Mouse (Mus musculus): ENCODE data around the gene Eif2a.

The Eif2a gene

DNA sequence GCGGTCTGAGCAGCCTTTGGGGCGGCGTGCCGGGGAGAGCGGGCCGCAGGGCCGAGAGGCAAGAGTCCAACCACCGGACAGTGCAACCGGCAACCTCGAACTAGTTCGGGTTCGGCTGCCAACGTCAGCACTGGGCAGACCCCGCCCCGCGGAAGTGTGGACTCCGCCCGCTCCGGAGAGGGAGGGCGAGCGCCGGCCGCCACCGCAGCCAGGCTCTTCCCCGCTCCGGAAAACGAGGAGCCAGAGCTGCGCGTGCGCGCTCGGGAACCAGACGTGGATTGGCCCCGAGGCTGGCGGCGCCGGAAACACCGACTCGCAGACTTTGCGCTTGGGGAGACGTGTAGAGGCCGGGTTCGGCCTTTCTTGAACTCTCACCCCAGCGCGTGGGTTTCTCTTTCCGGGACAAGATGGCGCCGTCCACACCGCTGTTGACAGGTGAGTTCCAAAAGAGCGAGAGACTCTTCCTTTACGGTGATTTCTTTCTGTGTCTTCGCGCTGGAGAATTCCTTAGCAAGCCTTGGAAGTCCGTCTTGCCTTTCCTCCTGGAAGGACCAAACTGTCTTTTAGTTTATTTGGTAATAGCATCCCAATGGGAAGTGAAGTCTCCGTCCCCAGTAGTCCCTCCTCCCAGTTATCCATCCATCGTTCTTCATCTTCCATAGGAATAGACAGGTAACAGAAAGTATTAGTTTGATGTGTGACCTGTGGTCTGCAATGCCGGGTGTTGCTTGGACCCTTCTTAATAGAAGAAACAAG lies at the start of gene Eif2a, which contains the start of gene Serp1:
Gene Eif2a (plus strand): TSS at position 170 of the 756 bp plus-strand sequence.
Gene Serp1 (minus strand): TSS at position 241 of the 756 bp plus-strand sequence.
- DNase-seq (ENCODE audit: low read depth, low spot score): peak; percentile 91

- no peak for DNase-seq (ENCODE audit: low read depth, low spot score)
Observed at GRCm38 (mm10) chr3:58478755-58479455, 46.7 kb upstream of the Eif2a start.

- no peak for DNase-seq (ENCODE audit: low read depth, low spot score)
Observed at GRCm38 (mm10) chr3:58485883-58486282, 39.7 kb upstream of the Eif2a start.

GRCm38 (mm10) chr3:58487121-58487520 lies 38.5 kb upstream of the Eif2a start:
- no peak for DNase-seq (ENCODE audit: low read depth, low spot score)

DNA sequence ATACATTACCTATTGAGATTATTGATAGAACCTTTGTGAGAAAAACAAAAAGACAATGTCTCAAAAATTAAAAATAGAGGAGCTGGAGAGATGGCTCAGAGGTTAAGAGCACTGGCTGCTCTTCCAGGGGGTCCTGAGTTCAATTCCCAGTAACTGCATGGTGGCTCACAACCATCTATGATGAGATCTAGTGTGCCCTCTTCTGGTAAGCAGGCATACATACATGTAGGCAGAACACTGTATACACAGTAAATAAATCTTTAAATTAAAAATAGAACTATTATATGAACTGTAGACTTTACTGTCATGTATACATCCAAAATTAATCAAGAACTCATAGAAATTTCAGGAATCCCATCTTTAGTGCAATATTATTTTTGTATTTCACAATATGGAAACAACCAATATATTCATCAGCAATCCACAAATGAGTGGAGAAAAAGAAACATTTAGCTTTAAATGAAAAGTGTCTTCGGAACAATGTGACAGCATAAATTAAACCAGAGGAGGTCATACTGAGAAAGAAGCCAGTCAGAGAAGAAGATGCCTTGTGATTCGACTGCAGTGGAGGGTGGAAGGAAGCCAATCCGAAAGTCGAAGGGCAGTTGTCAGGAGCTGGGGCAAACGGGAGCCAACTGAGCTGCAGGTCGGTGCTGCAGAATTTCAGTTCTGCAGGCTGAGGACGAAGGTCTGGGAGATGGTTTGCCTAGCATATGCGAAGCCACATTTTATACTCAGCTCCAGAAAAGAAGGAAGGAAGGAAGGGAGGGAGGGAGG lies 37.4 kb upstream of the Eif2a start:
- no peak for DNase-seq (ENCODE audit: low read depth, low spot score)

- peak; percentile 6 for DNase-seq (ENCODE audit: low read depth, low spot score)
Observed at GRCm38 (mm10) chr3:58490787-58491186, 34.8 kb upstream of the Eif2a start.

DNA sequence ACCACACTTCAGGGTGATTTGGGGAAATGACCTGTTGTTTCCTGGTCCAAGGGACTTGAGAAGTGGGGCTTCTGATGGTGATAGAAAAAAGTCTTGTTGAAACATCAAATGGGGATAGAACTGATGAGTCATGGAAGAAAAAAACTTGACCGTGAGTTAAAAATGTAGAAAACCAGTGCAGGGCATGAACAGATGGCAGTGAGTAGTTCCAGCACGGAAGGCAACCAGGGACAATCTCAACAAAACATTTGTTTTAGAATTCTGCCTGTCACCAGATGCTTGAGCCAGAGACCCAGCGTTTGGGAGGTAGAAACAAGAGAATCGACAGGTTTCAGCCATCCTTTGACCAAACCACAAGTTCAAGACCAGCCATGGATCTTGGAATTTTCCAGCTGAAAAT lies 32.0 kb upstream of the Eif2a start:
- no peak for DNase-seq (ENCODE audit: low read depth, low spot score)

DNA sequence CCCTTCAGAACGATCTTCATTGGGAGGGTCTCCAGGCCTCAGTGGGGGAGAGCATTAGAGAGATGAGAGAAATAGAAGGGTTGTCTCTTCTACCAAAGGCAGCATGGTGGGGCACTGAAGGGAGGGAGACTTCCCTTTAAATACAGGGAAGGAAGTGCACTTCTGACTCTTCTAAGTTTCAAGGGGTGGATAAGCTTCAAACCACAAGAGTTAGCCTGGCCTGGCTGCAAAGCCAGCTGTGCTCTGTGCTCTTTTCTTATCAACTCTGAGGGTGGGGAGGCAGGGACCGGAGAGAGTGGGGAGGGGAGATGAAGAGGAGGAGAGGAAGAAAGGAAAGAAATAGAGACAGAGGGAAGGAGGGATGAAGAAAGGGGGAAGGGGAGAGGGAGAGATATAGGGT lies 23.7 kb upstream of the Eif2a start:
- no peak for DNase-seq (ENCODE audit: low read depth, low spot score)

DNA sequence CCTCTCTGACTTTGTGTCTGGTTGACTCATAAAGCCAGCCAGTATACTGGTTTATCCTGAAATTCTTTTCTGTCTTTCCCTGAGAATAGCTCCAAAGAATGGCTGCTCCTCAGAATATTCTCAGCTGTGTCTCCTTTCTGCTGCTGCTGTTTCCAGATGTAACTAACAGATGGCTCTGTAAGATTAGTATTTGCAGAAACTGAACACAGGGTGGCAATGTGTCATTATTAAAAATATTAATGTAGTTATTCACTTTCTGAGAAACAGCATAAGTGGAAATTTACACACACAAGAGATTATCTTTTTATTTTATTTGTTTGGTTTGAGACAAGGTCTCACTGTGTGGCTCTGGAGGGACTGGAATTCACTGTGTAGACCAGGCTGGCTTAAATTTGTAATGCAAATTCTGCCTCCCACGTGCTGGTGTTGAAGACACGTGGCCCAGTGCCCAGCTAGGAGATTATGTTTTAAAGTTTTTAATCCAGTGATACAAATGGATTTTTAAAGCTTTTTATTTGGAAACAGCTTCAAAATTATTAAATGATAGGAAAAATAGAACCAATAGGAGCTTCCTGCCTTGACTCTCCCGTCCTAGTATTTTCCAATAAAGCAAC lies 21.8 kb upstream of the Eif2a start:
- DNase-seq (ENCODE audit: low read depth, low spot score): no peak

DNA sequence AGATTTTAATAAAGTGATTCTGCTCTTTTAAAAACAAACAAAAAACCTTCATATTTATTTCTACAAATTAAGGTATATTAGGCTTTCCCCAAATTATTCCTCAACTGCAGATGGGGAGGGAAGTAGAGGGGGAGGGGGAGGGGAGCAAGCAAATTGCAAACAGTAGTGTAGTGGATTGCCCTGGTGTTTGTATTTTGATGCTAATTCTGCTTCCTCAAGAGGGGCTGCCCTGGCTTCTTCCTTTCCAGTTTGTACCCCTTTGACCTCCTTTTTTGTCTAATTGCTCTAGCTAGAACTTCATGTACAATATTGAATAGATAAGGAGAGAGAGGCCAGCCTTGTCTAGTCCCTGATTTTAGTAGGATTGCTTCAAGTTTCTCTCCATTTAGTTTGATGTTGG lies 20.9 kb upstream of the Eif2a start:
- no peak for DNase-seq (ENCODE audit: low read depth, low spot score)

DNA sequence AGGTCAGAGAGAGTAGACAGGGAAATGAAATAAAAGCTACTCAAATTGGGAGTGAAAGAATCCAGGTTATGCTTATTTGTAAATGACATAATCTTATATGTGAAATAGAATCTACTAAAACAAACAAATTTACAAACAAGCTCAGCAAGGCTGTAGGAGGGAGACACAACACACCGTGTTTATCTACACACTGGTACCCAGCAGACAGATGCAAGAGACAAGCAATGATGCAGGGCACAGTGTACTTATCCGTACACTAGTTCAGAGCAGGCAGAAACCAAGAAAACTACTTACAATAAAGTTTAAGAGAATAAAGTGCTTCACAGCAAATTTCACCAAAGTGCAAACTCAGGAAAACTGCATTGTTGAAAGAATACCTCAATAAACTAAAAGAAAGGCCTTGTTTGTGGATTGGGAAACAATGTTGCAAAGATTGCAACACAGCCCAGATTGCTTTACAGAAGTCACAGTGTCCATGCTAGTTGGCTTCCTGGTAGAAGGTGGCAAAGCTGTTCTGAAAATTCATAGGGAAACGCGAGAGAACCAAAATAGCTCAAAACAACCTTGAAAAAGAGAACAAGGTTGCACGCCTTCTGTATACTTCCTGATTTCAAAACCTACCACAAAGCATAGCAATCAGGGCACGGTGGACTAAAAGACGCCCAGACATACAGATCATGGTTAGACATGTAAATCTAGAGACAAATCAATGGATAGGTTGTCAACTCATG lies 17.4 kb upstream of the Eif2a start:
- no peak for DNase-seq (ENCODE audit: low read depth, low spot score)

DNA sequence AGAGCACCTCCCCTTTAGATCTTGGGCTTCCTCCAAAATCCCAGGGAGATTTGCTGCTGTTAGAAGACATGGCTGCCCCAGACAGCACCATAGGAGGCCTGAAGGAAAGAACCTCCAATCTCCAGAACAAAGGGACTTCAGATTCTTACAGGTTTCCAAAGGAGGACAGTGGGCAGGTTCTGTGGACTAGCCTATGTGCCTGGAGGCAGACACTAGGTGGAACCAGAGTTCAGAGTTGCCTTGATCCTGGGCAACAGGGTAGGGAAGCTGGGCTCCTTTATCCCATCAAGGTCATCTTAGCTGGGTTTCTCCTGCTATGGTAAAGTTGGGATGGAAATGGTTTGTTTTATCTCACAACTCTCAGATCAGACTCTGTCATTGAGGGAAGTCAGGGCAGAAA lies 14.0 kb upstream of the Eif2a start:
- no peak for DNase-seq (ENCODE audit: low read depth, low spot score)

- DNase-seq (ENCODE audit: low read depth, low spot score): no peak
Observed at GRCm38 (mm10) chr3:58512740-58513139, 12.9 kb upstream of the Eif2a start.

DNA sequence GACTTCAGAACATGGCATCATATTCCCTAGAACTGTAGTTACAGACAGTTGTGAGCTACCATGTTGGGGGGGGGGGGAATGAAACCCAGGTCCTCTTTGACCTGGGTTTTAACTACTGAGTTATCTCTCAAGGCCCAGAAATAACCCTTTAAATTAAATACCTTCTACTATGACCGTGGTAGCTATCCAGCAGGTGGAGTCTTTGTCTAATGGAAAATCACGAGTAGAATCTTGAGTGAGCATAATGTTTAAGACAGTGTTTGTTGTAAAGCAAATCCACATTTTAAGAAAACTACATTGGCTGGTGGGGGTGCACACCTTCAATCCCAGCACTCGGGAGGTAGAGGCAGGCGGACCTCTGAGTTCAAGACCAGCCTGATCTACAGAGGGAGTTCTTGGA lies 12.1 kb upstream of the Eif2a start:
- no peak for DNase-seq (ENCODE audit: low read depth, low spot score)

GRCm38 (mm10) chr3:58515947-58516601 lies 9.5 kb upstream of the Eif2a start:
- no peak for DNase-seq (ENCODE audit: low read depth, low spot score)

DNA sequence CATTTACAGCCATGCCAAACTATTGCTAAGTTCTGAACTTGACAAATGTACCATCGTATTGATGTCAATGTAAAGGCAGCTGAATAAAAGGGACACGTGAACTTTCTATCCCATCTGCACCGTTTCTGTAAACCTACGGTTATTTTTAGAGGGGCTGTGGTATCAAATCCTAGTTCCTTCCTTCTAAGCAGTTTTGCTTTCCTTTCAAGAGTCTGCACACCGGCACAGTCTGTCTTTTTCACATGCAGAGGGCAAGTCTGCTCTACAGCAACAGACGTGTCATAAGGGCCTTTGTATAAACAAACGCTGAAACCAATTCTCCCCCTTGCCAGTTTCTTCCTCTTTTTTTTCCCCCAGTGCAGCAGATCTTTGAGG lies 9.0 kb upstream of the Eif2a start:
- DNase-seq (ENCODE audit: low read depth, low spot score): no peak

GRCm38 (mm10) chr3:58517258-58517657 lies 8.4 kb upstream of the Eif2a start:
- no peak for DNase-seq (ENCODE audit: low read depth, low spot score)

DNA sequence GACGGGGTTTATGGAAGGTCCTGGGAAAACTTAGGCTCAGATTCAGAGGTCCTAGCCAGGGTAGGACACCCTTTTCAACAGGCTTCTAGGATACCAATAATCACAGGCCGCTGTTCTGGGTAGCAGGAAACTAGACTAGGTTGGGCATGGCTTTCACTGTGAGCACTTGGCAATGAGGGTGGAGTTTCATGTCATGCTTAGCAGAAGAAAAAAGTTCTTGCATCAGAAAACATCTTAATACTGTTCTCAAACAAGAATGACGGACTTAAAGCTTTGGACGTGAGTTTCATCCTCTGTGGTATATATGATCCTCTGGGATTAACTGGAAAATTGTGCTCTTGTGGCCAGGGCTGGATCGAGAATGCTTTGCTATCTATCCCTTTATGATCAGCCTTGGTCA lies 7.8 kb upstream of the Eif2a start:
- no peak for DNase-seq (ENCODE audit: low read depth, low spot score)

DNA sequence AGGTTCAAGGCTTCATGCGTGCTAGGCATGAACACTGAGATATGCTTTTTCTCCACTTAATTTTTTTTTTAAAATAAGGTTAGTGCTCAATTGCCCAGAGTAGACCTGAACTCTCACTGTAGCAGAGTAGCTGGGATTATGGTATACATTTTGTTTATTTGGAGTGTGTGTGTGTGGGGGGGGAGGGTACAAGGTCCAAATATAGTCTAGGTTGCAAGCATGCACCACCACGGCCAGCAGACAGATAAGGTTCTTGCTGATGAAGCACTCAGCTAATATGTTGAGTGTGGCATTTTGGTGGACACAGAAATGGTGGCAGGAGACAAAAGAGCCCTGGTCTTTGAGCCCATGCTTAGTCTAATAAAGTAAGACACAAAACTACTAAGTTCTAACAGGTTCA lies 6.7 kb upstream of the Eif2a start:
- DNase-seq (ENCODE audit: low read depth, low spot score): no peak

- no peak for DNase-seq (ENCODE audit: low read depth, low spot score)
Observed at GRCm38 (mm10) chr3:58519536-58519935, 6.1 kb upstream of the Eif2a start.

- DNase-seq (ENCODE audit: low read depth, low spot score): no peak
Observed at GRCm38 (mm10) chr3:58520286-58520685, 5.3 kb upstream of the Eif2a start.
